Mouse (Mus musculus) neural tube, embryonic 11.5 days (tissue): ENCODE measurements at regions not wholly inside any gene's neighbourhood (a gene's known extent, or its start where the extent isn't known, plus 50 kb on each side); places are given as distances from the start of the nearest gene placed in this dataset.
"Not testable (repeated sequence)": the region's sequence is repeated elsewhere in the genome, so short reads cannot be mapped to it uniquely, and the experiment has no call there.

Experiments used
- ATAC-seq: fragments of 200-750 bp; cut with Nextera tagmentation; 2 replicates; pipeline ENCODE4 v1.8.0; 2017; ENCODE audit warnings: moderate number of reproducible peaks, mild to moderate bottlenecking, moderate TSS enrichment, moderate library complexity; ENCODE audit not compliant: insufficient read depth, low FRiP score, low TSS enrichment
- DNase-seq: peaks from one replicate; pipeline ENCODE4 v3.0.0-alpha.2; 2015; ENCODE audit warnings: low spot score
- H3K27ac ChIP-seq: fragments of 300-500 bp; sonication (generic); 2 replicates; pipeline ENCODE4 v1.5.1; 2014; ENCODE audit warnings: low read depth, mild to moderate bottlenecking, low read length
- H3K27me3 ChIP-seq: fragments of 300-500 bp; sonication (generic); 2 replicates; pipeline ENCODE4 v1.6.1; 2014; ENCODE audit warnings: mild to moderate bottlenecking, low read length, mixed read lengths; ENCODE audit not compliant: control insufficient read depth, insufficient read depth
- H3K36me3 ChIP-seq: fragments of 300-500 bp; sonication (generic); 2 replicates; pipeline ENCODE4 v1.6.1; 2014; ENCODE audit warnings: mild to moderate bottlenecking, low read length, moderate library complexity, mixed read lengths; ENCODE audit not compliant: control insufficient read depth, insufficient read depth
- H3K4me1 ChIP-seq: fragments of 300-500 bp; sonication (generic); 2 replicates; pipeline ENCODE4 v1.6.1; 2014; ENCODE audit warnings: low read length, mixed read lengths; ENCODE audit not compliant: control insufficient read depth, insufficient read depth
- H3K4me2 ChIP-seq: fragments of 300-500 bp; sonication (generic); 2 replicates; pipeline ENCODE4 v1.6.1; 2014; ENCODE audit warnings: low read depth, mild to moderate bottlenecking, moderate library complexity
- H3K4me3 ChIP-seq: fragments of 300-500 bp; sonication (generic); 2 replicates; pipeline ENCODE4 v1.5.1; 2014; ENCODE audit warnings: low read depth, low read length
- H3K9ac ChIP-seq: fragments of 300-500 bp; sonication (generic); 2 replicates; pipeline ENCODE4 v1.6.1; 2014; ENCODE audit warnings: mild to moderate bottlenecking, low read length
- H3K9me3 ChIP-seq: fragments of 300-500 bp; sonication (generic); 2 replicates; pipeline ENCODE4 v1.6.1; 2016; ENCODE audit warnings: low read length; ENCODE audit not compliant: control insufficient read depth
- WGBS: fragments of 180-500 bp; shearing (Covaris S2); extraction: QIAGEN DNeasy Blood & Tissue Kit; methylation state at CpG from one replicate; pipeline ENCODE4 v1.1.7; 2014; 5-methylcytosine and 5-hydroxymethylcytosine counted together

GRCm38 (mm10) chr4:131431188-131431587 lies 406.9 kb downstream of the Ptpru start:
- Histone ChIP-seq H3K4me2 (no peak overlapping the region), H3K27me3 (no peaks in the 10 kb centered on the region), H3K27ac (no peak overlapping the region), H3K4me1 (0 out of 2 replicates have a peak, but pooled peaks cover 3% of the 10 kb centered on the region), H3K36me3 (no peaks in the 10 kb centered on the region), H3K4me3 (no peak overlapping the region), H3K9me3 (no peaks in the 10 kb centered on the region), H3K9ac (no peak overlapping the region)
- WGBS: 14% methylated on average over 5 of the region's 5 CpGs
- DNase-seq (peak; percentile 84), ATAC-seq (no peak)

DNA sequence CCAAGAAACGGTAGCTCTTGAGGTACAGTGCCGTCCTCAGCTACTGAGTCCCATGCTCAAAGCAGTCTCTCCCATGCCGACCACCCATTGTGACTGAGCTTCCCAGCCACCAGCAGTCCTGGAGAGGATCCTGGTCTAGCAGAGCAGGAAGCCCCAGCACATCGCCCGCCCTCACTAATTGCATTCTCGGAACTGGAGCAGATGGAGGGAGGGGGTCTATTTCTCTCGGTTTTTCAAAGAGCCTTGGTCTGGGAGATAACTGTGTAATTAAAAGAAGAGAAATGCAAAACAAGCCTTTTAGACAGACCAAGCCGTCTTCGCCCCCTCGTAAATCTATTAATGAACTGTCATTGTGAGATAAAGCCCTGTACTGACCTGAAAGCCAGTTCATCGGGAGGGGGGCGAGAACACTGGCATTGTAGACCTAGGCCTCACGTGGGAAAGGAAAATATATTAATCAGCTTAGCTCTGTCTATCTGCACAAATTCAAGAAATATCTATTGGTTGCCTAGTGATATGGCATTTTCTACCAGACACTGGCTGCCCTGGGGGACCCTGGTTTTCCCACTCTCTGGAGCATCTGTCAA lies 405.4 kb downstream of the Ptpru start:
- Histone ChIP-seq H3K4me3 (no peak overlapping the region), H3K27ac (no peak overlapping the region), H3K4me2 (no peak overlapping the region), H3K36me3 (no peaks in the 10 kb centered on the region), H3K27me3 (no peaks in the 10 kb centered on the region), H3K4me1 (0 out of 2 replicates have a peak, but pooled peaks cover 3% of the 10 kb centered on the region), H3K9me3 (no peaks in the 10 kb centered on the region), H3K9ac (no peak overlapping the region)
- DNase-seq (no peak), ATAC-seq (no peak)
- 54% methylated on average over 13 of the region's 13 CpGs for WGBS

DNA sequence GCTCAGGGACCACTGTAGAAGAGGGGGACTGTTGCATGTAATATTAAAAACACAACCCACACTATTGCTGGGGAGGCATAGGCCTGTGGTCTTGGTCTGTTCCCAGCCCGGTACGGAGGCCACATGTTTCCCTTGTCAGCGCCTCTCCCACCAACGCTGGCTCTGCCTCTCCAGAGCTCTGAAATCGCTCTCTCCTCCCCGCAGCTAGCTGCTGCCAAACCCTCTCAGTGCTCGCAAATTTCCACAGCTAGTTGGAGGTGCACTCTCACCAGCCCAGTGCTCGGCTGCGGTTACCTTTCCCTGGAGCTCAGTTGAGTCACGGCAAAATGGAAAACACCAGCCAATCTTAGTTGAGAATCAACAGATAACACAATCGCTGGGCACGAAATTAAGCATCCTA lies 402.9 kb downstream of the Ptpru start:
- ATAC-seq (no peak), DNase-seq (no peak)
- 89% methylated on average over 12 of the region's 12 CpGs for WGBS
- H3K36me3 ChIP-seq: no peaks in the 10 kb centered on the region
- H3K27ac ChIP-seq: no peak overlapping the region
- H3K4me3 ChIP-seq: no peak overlapping the region
- no peaks in the 10 kb centered on the region for H3K9me3 ChIP-seq
- H3K27me3 ChIP-seq: no peaks in the 10 kb centered on the region
- no peak overlapping the region for H3K9ac ChIP-seq
- H3K4me1 ChIP-seq: 0 out of 2 replicates have a peak, but pooled peaks cover 3% of the 10 kb centered on the region
- no peak overlapping the region for H3K4me2 ChIP-seq

DNA sequence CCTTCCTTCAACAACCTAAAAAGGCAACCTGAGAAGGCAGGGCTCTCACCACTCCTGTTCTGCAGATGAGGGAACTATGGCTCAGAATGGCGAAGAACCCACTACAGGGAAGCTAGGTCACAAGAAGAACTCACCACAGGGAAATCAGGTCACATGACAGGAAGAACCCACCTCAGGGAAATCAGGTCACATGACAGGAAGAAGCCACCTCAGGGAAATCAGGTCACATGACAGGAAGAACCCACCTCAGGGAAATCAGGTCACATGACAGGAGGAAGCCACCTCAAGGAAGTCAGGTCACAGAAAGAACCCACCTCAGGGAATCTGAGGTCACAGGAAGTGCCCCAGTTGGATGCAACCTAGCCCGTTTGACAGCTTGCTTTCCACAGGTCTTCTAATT lies 399.7 kb downstream of the Ptpru start:
- no peaks in the 10 kb centered on the region for H3K9me3 ChIP-seq
- H3K4me1 ChIP-seq: no peaks in the 10 kb centered on the region
- no peak for DNase-seq
- H3K4me2 ChIP-seq: no peak overlapping the region
- no peak for ATAC-seq
- H3K9ac ChIP-seq: no peak overlapping the region
- no peak overlapping the region for H3K4me3 ChIP-seq
- H3K27ac ChIP-seq: no peak overlapping the region
- no peaks in the 10 kb centered on the region for H3K36me3 ChIP-seq
- H3K27me3 ChIP-seq: no peaks in the 10 kb centered on the region
- 83% methylated on average over 2 of the region's 2 CpGs for WGBS

GRCm38 (mm10) chr4:131438883-131439282 lies 399.2 kb downstream of the Ptpru start:
- H3K36me3 ChIP-seq: no peaks in the 10 kb centered on the region
- no peaks in the 10 kb centered on the region for H3K4me1 ChIP-seq
- no peaks in the 10 kb centered on the region for H3K9me3 ChIP-seq
- H3K27ac ChIP-seq: no peak overlapping the region
- H3K4me2 ChIP-seq: no peak overlapping the region
- 32% methylated on average over 2 of the region's 2 CpGs for WGBS
- H3K9ac ChIP-seq: no peak overlapping the region
- H3K27me3 ChIP-seq: no peaks in the 10 kb centered on the region
- no peak for ATAC-seq
- no peak for DNase-seq
- H3K4me3 ChIP-seq: no peak overlapping the region

- ATAC-seq (no peak), DNase-seq (no peak)
- WGBS: 84% methylated on average over 3 of the region's 3 CpGs
- no peaks in the 10 kb centered on the region for H3K9me3 ChIP-seq
- no peak overlapping the region for H3K4me2 ChIP-seq
- H3K27ac ChIP-seq: no peak overlapping the region
- no peaks in the 10 kb centered on the region for H3K27me3 ChIP-seq
- H3K4me1 ChIP-seq: no peaks in the 10 kb centered on the region
- H3K9ac ChIP-seq: no peak overlapping the region
- no peak overlapping the region for H3K4me3 ChIP-seq
- H3K36me3 ChIP-seq: no peaks in the 10 kb centered on the region
Observed at GRCm38 (mm10) chr4:131440845-131441244, 397.2 kb downstream of the Ptpru start.

DNA sequence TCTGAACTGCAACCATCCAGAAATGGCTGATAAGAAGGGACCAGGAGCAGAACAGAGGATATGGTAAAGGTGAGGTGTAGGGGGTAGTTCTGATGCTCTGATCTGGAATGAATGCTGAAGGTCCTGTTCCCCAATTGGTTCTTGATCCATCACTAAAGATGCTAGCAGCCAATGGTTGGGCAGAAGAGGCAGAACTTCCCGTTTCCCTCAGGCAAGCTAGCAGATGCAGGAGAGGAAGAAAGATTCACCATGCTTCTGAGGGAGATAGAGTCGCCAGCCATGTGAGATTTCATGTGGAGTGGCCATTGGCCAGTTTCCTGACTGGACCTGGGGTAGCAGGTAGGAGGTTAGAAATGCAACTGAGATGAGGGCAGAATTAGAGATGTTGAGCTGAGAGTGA lies 394.6 kb downstream of the Ptpru start:
- H3K9ac ChIP-seq: no peak overlapping the region
- no peak for DNase-seq
- H3K4me3 ChIP-seq: no peak overlapping the region
- no peaks in the 10 kb centered on the region for H3K36me3 ChIP-seq
- 72% methylated on average over 2 of the region's 2 CpGs for WGBS
- no peak overlapping the region for H3K27ac ChIP-seq
- ATAC-seq: no peak
- H3K9me3 ChIP-seq: no peaks in the 10 kb centered on the region
- H3K4me1 ChIP-seq: no peaks in the 10 kb centered on the region
- H3K4me2 ChIP-seq: no peak overlapping the region
- H3K27me3 ChIP-seq: no peaks in the 10 kb centered on the region

- WGBS: 64% methylated on average over 1 of the region's 1 CpGs
- H3K4me1 ChIP-seq, H3K4me3 ChIP-seq, DNase-seq, H3K9ac ChIP-seq, H3K36me3 ChIP-seq, ATAC-seq, H3K9me3 ChIP-seq, H3K27me3 ChIP-seq, H3K27ac ChIP-seq, H3K4me2 ChIP-seq: not testable (repeated sequence)
Observed at GRCm38 (mm10) chr4:131450296-131450695, 387.8 kb downstream of the Ptpru start.

- DNase-seq (peak; percentile 57), ATAC-seq (no peak)
- Histone ChIP-seq H3K4me2 (no peak overlapping the region), H3K27me3 (no peaks in the 10 kb centered on the region), H3K4me1 (peaks cover 5% of the 10 kb centered on the region; the same call in 1 of the 2 replicates), H3K4me3 (no peak overlapping the region), H3K36me3 (no peaks in the 10 kb centered on the region), H3K9me3 (no peaks in the 10 kb centered on the region), H3K27ac (0 out of 2 replicates have a peak overlapping the region, but pooled peaks have one; percentile 8), H3K9ac (no peak overlapping the region)
- 24% methylated on average over 7 of the region's 7 CpGs for WGBS
Observed at GRCm38 (mm10) chr4:131457551-131457950, 380.5 kb downstream of the Ptpru start.
